Mouse (Mus musculus): ENCODE data around the gene Stxbp3.

DNA sequence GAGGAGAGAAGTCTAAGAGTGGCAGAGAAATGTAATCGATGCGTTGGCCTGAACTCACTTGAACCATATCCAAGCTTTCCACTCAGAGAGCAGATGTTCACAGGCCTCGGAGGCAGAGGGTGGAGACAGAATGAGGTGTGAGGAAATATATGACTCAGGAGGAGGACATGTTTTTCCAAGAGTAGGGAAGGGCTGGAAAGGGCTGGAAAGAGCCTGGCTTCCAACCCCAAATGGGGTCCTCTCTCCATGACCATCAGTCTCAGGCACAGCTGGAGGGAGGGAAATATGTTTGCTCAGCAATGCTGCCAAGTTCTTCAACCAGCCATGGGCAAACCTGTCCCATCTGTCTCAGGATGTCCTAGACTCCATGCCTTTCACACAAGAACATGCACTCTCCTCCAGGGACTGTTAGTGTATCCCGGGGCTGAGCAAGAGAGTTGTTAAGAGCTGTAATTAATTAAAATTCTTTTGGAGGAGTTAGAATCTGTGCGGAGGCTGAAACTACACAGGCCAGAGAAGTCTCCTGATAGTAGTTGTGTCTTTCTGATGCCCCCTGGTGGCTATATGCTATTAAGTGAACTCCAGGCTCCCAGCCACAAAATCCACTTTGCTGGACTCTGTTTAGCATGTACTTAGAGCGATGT is 69.5 kb downstream of the Stxbp3 start:
- TF ChIP-seq CTCF (IDR thresholded peaks at IDR 0.05; ENCODE audit: control insufficient read depth, insufficient read depth, insufficient read length) (peak; percentile 22), MYOG (IDR thresholded peaks at IDR 0.05; ENCODE audit: control insufficient read depth, extremely low read depth, insufficient read length) (no peak), USF1 (IDR thresholded peaks at IDR 0.05; ENCODE audit: low read depth) (no peak), CEBPB (IDR thresholded peaks at IDR 0.05; ENCODE audit: low read depth) (peak; percentile 60), MAX (IDR thresholded peaks at IDR 0.05) (peak; percentile 69), MYOD1 (IDR thresholded peaks at IDR 0.05; ENCODE audit: control insufficient read depth, insufficient read length, low read depth) (peak; percentile 51), FOSL1 (IDR thresholded peaks at IDR 0.05; ENCODE audit: insufficient read depth, low read length, poor library complexity, severe bottlenecking) (no peak)

Measured in C2C12 (cell line).